Mouse (Mus musculus): ENCODE results near the gene Cnbd2. TPM values are rescaled to one million over a fixed set of nuclear protein-coding genes. Genes with fewer than 3 reads are reported as not detected.
A peak's percentile ranks its signal among the peaks of the same experiment; 100 is the strongest.

Gene Cnbd2
- polyA plus RNA-seq, 1 experiment from 2014 or later = 5.5 TPM

- H3K4me2 ChIP-seq (replicated peaks; ENCODE audit: low read depth, low read length) = peak overlapping the region; percentile 30
- H3K4me1 ChIP-seq (ENCODE audit: insufficient read depth, low read length) = peaks cover 14% of the 10 kb centered on the region
- no peaks in the 10 kb centered on the region for H3K27me3 ChIP-seq (ENCODE audit: insufficient read depth, low read length)
- peak; percentile 86 for ATAC-seq (ENCODE audit: low FRiP score, low TSS enrichment)
- H3K9me3 ChIP-seq (ENCODE audit: low read length) = no peaks in the 10 kb centered on the region
- peak overlapping the region; percentile 67 for H3K27ac ChIP-seq (ENCODE audit: low read length)
- no peak overlapping the region for H3K4me3 ChIP-seq (ENCODE audit: low read length)
- no peak overlapping the region; the same call in 1 of the 2 replicates for H3K9ac ChIP-seq (replicated peaks; ENCODE audit: low read length)
- H3K36me3 ChIP-seq (ENCODE audit: insufficient read depth, low read length) = no peaks in the 10 kb centered on the region
- 11% methylated on average over 5 of the region's 5 CpGs for WGBS
Observed at GRCm38 (mm10) chr2:156324681-156325080, 12.6 kb downstream of the Cnbd2 start.

- WGBS = 43% methylated on average over 1 of the region's 1 CpGs
- no peaks in the 10 kb centered on the region for H3K36me3 ChIP-seq (ENCODE audit: insufficient read depth, low read length)
Observed at GRCm38 (mm10) chr2:156330681-156331080, 18.6 kb downstream of the Cnbd2 start.

GRCm38 (mm10) chr2:156331446-156331965 lies 19.4 kb downstream of the Cnbd2 start:
- no peak overlapping the region for H3K4me3 ChIP-seq (ENCODE audit: low read length)
- no peak for ATAC-seq (ENCODE audit: low FRiP score, low TSS enrichment)
- H3K4me1 ChIP-seq (ENCODE audit: insufficient read depth, low read length) = no peaks in the 10 kb centered on the region
- H3K9ac ChIP-seq (replicated peaks; ENCODE audit: low read length) = no peak overlapping the region
- no peaks in the 10 kb centered on the region for H3K27me3 ChIP-seq (ENCODE audit: insufficient read depth, low read length)
- H3K36me3 ChIP-seq (ENCODE audit: insufficient read depth, low read length) = no peaks in the 10 kb centered on the region
- WGBS = 73% methylated on average over 7 of the region's 7 CpGs
- H3K4me2 ChIP-seq (replicated peaks; ENCODE audit: low read depth, low read length) = no peak overlapping the region
- H3K9me3 ChIP-seq (ENCODE audit: low read length) = no peaks in the 10 kb centered on the region
- H3K27ac ChIP-seq (ENCODE audit: low read length) = no peak overlapping the region

More at GRCm38 (mm10) chr2:156330681-156331080, 18.6 kb downstream of the Cnbd2 start:
- ATAC-seq (ENCODE audit: low FRiP score, low TSS enrichment) = no peak
- no peaks in the 10 kb centered on the region for H3K4me1 ChIP-seq (ENCODE audit: insufficient read depth, low read length)
- H3K4me3 ChIP-seq (ENCODE audit: low read length) = no peak overlapping the region
- no peak overlapping the region for H3K4me2 ChIP-seq (replicated peaks; ENCODE audit: low read depth, low read length)
- H3K9ac ChIP-seq (replicated peaks; ENCODE audit: low read length) = no peak overlapping the region
- H3K9me3 ChIP-seq (ENCODE audit: low read length) = no peaks in the 10 kb centered on the region
- H3K27ac ChIP-seq (ENCODE audit: low read length) = no peak overlapping the region
- H3K27me3 ChIP-seq (ENCODE audit: insufficient read depth, low read length) = no peaks in the 10 kb centered on the region

- ATAC-seq (ENCODE audit: low FRiP score, low TSS enrichment) = no peak
- Histone ChIP-seq H3K9me3 (ENCODE audit: low read length) (no peaks in the 10 kb centered on the region), H3K9ac (replicated peaks; ENCODE audit: low read length) (no peak overlapping the region), H3K36me3 (ENCODE audit: insufficient read depth, low read length) (no peaks in the 10 kb centered on the region), H3K4me1 (ENCODE audit: insufficient read depth, low read length) (no peaks in the 10 kb centered on the region), H3K27ac (ENCODE audit: low read length) (no peak overlapping the region), H3K27me3 (ENCODE audit: insufficient read depth, low read length) (no peaks in the 10 kb centered on the region), H3K4me3 (ENCODE audit: low read length) (no peak overlapping the region), H3K4me2 (replicated peaks; ENCODE audit: low read depth, low read length) (no peak overlapping the region)
- 88% methylated on average over 4 of the region's 4 CpGs for WGBS
Observed at GRCm38 (mm10) chr2:156340078-156340477, 28.0 kb downstream of the Cnbd2 start.

- Histone ChIP-seq H3K36me3 (ENCODE audit: insufficient read depth, low read length) (no peaks in the 10 kb centered on the region), H3K27ac (ENCODE audit: low read length) (no peak overlapping the region), H3K27me3 (ENCODE audit: insufficient read depth, low read length) (no peaks in the 10 kb centered on the region), H3K4me3 (ENCODE audit: low read length) (no peak overlapping the region), H3K9me3 (ENCODE audit: low read length) (no peaks in the 10 kb centered on the region), H3K4me1 (ENCODE audit: insufficient read depth, low read length) (no peaks in the 10 kb centered on the region), H3K9ac (replicated peaks; ENCODE audit: low read length) (no peak overlapping the region), H3K4me2 (replicated peaks; ENCODE audit: low read depth, low read length) (no peak overlapping the region)
- ATAC-seq (ENCODE audit: low FRiP score, low TSS enrichment) = no peak
- 61% methylated on average over 12 of the region's 12 CpGs for WGBS
Observed at GRCm38 (mm10) chr2:156344775-156345532, 32.9 kb downstream of the Cnbd2 start.

GRCm38 (mm10) chr2:156348812-156349211 lies 36.7 kb downstream of the Cnbd2 start:
- 73% methylated on average over 4 of the region's 4 CpGs for WGBS
- H3K27ac ChIP-seq (ENCODE audit: low read length) = no peak overlapping the region
- no peaks in the 10 kb centered on the region for H3K4me1 ChIP-seq (ENCODE audit: insufficient read depth, low read length)
- no peak overlapping the region for H3K4me2 ChIP-seq (replicated peaks; ENCODE audit: low read depth, low read length)
- H3K36me3 ChIP-seq (ENCODE audit: insufficient read depth, low read length) = no peaks in the 10 kb centered on the region
- H3K9me3 ChIP-seq (ENCODE audit: low read length) = no peaks in the 10 kb centered on the region
- H3K27me3 ChIP-seq (ENCODE audit: insufficient read depth, low read length) = no peaks in the 10 kb centered on the region
- no peak for ATAC-seq (ENCODE audit: low FRiP score, low TSS enrichment)
- H3K4me3 ChIP-seq (ENCODE audit: low read length) = no peak overlapping the region
- H3K9ac ChIP-seq (replicated peaks; ENCODE audit: low read length) = no peak overlapping the region

GRCm38 (mm10) chr2:156349286-156349848 lies 37.3 kb downstream of the Cnbd2 start:
- WGBS = 86% methylated on average over 4 of the region's 4 CpGs
- Histone ChIP-seq H3K36me3 (ENCODE audit: insufficient read depth, low read length) (no peaks in the 10 kb centered on the region), H3K9me3 (ENCODE audit: low read length) (no peaks in the 10 kb centered on the region), H3K27ac (ENCODE audit: low read length) (no peak overlapping the region), H3K4me3 (ENCODE audit: low read length) (no peak overlapping the region), H3K27me3 (ENCODE audit: insufficient read depth, low read length) (no peaks in the 10 kb centered on the region), H3K4me1 (ENCODE audit: insufficient read depth, low read length) (no peaks in the 10 kb centered on the region), H3K9ac (replicated peaks; ENCODE audit: low read length) (no peak overlapping the region), H3K4me2 (replicated peaks; ENCODE audit: low read depth, low read length) (no peak overlapping the region)
- no peak for ATAC-seq (ENCODE audit: low FRiP score, low TSS enrichment)

GRCm38 (mm10) chr2:156351243-156351642 lies 39.1 kb downstream of the Cnbd2 start:
- Histone ChIP-seq H3K27me3 (ENCODE audit: insufficient read depth, low read length) (no peaks in the 10 kb centered on the region), H3K4me2 (replicated peaks; ENCODE audit: low read depth, low read length) (no peak overlapping the region), H3K4me1 (ENCODE audit: insufficient read depth, low read length) (0 out of 2 replicates have a peak, but pooled peaks cover 4% of the 10 kb centered on the region), H3K4me3 (ENCODE audit: low read length) (no peak overlapping the region), H3K27ac (ENCODE audit: low read length) (no peak overlapping the region), H3K9ac (replicated peaks; ENCODE audit: low read length) (no peak overlapping the region), H3K9me3 (ENCODE audit: low read length) (no peaks in the 10 kb centered on the region), H3K36me3 (ENCODE audit: insufficient read depth, low read length) (no peaks in the 10 kb centered on the region)
- ATAC-seq (ENCODE audit: low FRiP score, low TSS enrichment) = no peak
- 80% methylated on average over 7 of the region's 7 CpGs for WGBS

- WGBS = 75% methylated on average over 8 of the region's 8 CpGs
- H3K4me1 ChIP-seq (ENCODE audit: insufficient read depth, low read length) = 0 out of 2 replicates have a peak, but pooled peaks cover 4% of the 10 kb centered on the region
Observed at GRCm38 (mm10) chr2:156352413-156353165, 40.5 kb downstream of the Cnbd2 start.

More at GRCm38 (mm10) chr2:156352413-156353165, 40.5 kb downstream of the Cnbd2 start:
- no peaks in the 10 kb centered on the region for H3K27me3 ChIP-seq (ENCODE audit: insufficient read depth, low read length)
- no peaks in the 10 kb centered on the region for H3K36me3 ChIP-seq (ENCODE audit: insufficient read depth, low read length)
- no peaks in the 10 kb centered on the region for H3K9me3 ChIP-seq (ENCODE audit: low read length)
- no peak overlapping the region for H3K9ac ChIP-seq (replicated peaks; ENCODE audit: low read length)
- no peak overlapping the region for H3K4me3 ChIP-seq (ENCODE audit: low read length)
- no peak overlapping the region for H3K4me2 ChIP-seq (replicated peaks; ENCODE audit: low read depth, low read length)
- H3K27ac ChIP-seq (ENCODE audit: low read length) = no peak overlapping the region
- ATAC-seq (ENCODE audit: low FRiP score, low TSS enrichment) = no peak
